Mouse (Mus musculus): ENCODE data around the gene Cog2. TPM values are rescaled to one million over a fixed set of nuclear protein-coding genes. Genes with fewer than 3 reads are reported as not detected.

Cog2 gene
- polyA plus RNA-seq, 1 experiment from 2014 or later, result 37.6 TPM

GRCm38 (mm10) chr8:124530996-124531395, 10.4 kb downstream of the Cog2 start:
- Histone ChIP-seq H3K27ac (ENCODE audit: low read length) (no peak overlapping the region), H3K4me3 (ENCODE audit: low read length) (no peak overlapping the region), H3K9me3 (ENCODE audit: control insufficient read depth, low read length) (no peaks in the 10 kb centered on the region), H3K4me2 (ENCODE audit: low read depth, low read length) (no peak overlapping the region), H3K9ac (ENCODE audit: low read depth, low read length) (no peak overlapping the region), H3K27me3 (replicated peaks; ENCODE audit: control insufficient read depth, insufficient read depth, low read length) (no peaks in the 10 kb centered on the region), H3K36me3 (ENCODE audit: control insufficient read depth, insufficient read depth, low read length) (peaks cover 24% of the 10 kb centered on the region), H3K4me1 (ENCODE audit: control insufficient read depth, insufficient read depth, low read length) (no peaks in the 10 kb centered on the region)
- no peak for ATAC-seq
- 89% methylated on average over 4 of the region's 4 CpGs for WGBS

- no peak overlapping the region for H3K9ac ChIP-seq (ENCODE audit: low read depth, low read length)
- no peak overlapping the region for H3K4me3 ChIP-seq (ENCODE audit: low read length)
- WGBS, result 87% methylated on average over 3 of the region's 3 CpGs
- H3K27ac ChIP-seq (ENCODE audit: low read length), result no peak overlapping the region
- no peaks in the 10 kb centered on the region for H3K4me1 ChIP-seq (ENCODE audit: control insufficient read depth, insufficient read depth, low read length)
- no peak for ATAC-seq
- no peaks in the 10 kb centered on the region for H3K27me3 ChIP-seq (replicated peaks; ENCODE audit: control insufficient read depth, insufficient read depth, low read length)
- no peaks in the 10 kb centered on the region for H3K9me3 ChIP-seq (ENCODE audit: control insufficient read depth, low read length)
- H3K36me3 ChIP-seq (ENCODE audit: control insufficient read depth, insufficient read depth, low read length), result peaks cover 25% of the 10 kb centered on the region
- H3K4me2 ChIP-seq (ENCODE audit: low read depth, low read length), result no peak overlapping the region
Measured at GRCm38 (mm10) chr8:124532626-124533025, 12.1 kb downstream of the Cog2 start.

GRCm38 (mm10) chr8:124535451-124535850, 14.9 kb downstream of the Cog2 start:
- H3K9me3 ChIP-seq (ENCODE audit: control insufficient read depth, low read length), result no peaks in the 10 kb centered on the region
- H3K4me1 ChIP-seq (ENCODE audit: control insufficient read depth, insufficient read depth, low read length), result peaks cover 3% of the 10 kb centered on the region; the same call in 1 of the 2 replicates
- no peaks in the 10 kb centered on the region for H3K27me3 ChIP-seq (replicated peaks; ENCODE audit: control insufficient read depth, insufficient read depth, low read length)
- peaks cover 27% of the 10 kb centered on the region for H3K36me3 ChIP-seq (ENCODE audit: control insufficient read depth, insufficient read depth, low read length)
- no peak overlapping the region for H3K4me2 ChIP-seq (ENCODE audit: low read depth, low read length)
- ATAC-seq, result no peak
- 88% methylated on average over 5 of the region's 5 CpGs for WGBS
- H3K27ac ChIP-seq (ENCODE audit: low read length), result no peak overlapping the region
- H3K4me3 ChIP-seq (ENCODE audit: low read length), result no peak overlapping the region
- H3K9ac ChIP-seq (ENCODE audit: low read depth, low read length), result no peak overlapping the region

GRCm38 (mm10) chr8:124540906-124541305, 20.3 kb downstream of the Cog2 start:
- Histone ChIP-seq H3K27ac (ENCODE audit: low read length) (no peak overlapping the region), H3K4me1 (ENCODE audit: control insufficient read depth, insufficient read depth, low read length) (peaks cover 9% of the 10 kb centered on the region; the same call in 1 of the 2 replicates), H3K9me3 (ENCODE audit: control insufficient read depth, low read length) (no peaks in the 10 kb centered on the region), H3K4me2 (ENCODE audit: low read depth, low read length) (no peak overlapping the region), H3K36me3 (ENCODE audit: control insufficient read depth, insufficient read depth, low read length) (peaks cover 45% of the 10 kb centered on the region), H3K4me3 (ENCODE audit: low read length) (no peak overlapping the region), H3K27me3 (replicated peaks; ENCODE audit: control insufficient read depth, insufficient read depth, low read length) (no peaks in the 10 kb centered on the region), H3K9ac (ENCODE audit: low read depth, low read length) (no peak overlapping the region)
- 71% methylated on average over 12 of the region's 12 CpGs for WGBS
- peak; percentile 90 for ATAC-seq

- H3K27ac ChIP-seq (ENCODE audit: low read length), result no peak overlapping the region
- peaks cover 9% of the 10 kb centered on the region; the same call in 1 of the 2 replicates for H3K4me1 ChIP-seq (ENCODE audit: control insufficient read depth, insufficient read depth, low read length)
- WGBS, result 98% methylated on average over 4 of the region's 4 CpGs
- no peak overlapping the region for H3K4me2 ChIP-seq (ENCODE audit: low read depth, low read length)
- peaks cover 43% of the 10 kb centered on the region for H3K36me3 ChIP-seq (ENCODE audit: control insufficient read depth, insufficient read depth, low read length)
- H3K27me3 ChIP-seq (replicated peaks; ENCODE audit: control insufficient read depth, insufficient read depth, low read length), result no peaks in the 10 kb centered on the region
- no peaks in the 10 kb centered on the region for H3K9me3 ChIP-seq (ENCODE audit: control insufficient read depth, low read length)
- no peak for ATAC-seq
- no peak overlapping the region for H3K9ac ChIP-seq (ENCODE audit: low read depth, low read length)
- H3K4me3 ChIP-seq (ENCODE audit: low read length), result no peak overlapping the region
Measured at GRCm38 (mm10) chr8:124542001-124542400, 21.4 kb downstream of the Cog2 start.

GRCm38 (mm10) chr8:124543272-124543671, 22.7 kb downstream of the Cog2 start:
- no peak for ATAC-seq
- WGBS, result 94% methylated on average over 5 of the region's 5 CpGs

GRCm38 (mm10) chr8:124546371-124546770, 25.8 kb downstream of the Cog2 start:
- Histone ChIP-seq H3K4me1 (ENCODE audit: control insufficient read depth, insufficient read depth, low read length) (no peaks in the 10 kb centered on the region), H3K9ac (ENCODE audit: low read depth, low read length) (no peak overlapping the region), H3K9me3 (ENCODE audit: control insufficient read depth, low read length) (no peaks in the 10 kb centered on the region), H3K36me3 (ENCODE audit: control insufficient read depth, insufficient read depth, low read length) (peaks cover 51% of the 10 kb centered on the region), H3K4me2 (ENCODE audit: low read depth, low read length) (no peak overlapping the region), H3K4me3 (ENCODE audit: low read length) (no peak overlapping the region), H3K27ac (ENCODE audit: low read length) (no peak overlapping the region), H3K27me3 (replicated peaks; ENCODE audit: control insufficient read depth, insufficient read depth, low read length) (no peaks in the 10 kb centered on the region)
- ATAC-seq, result no peak
- 88% methylated on average over 6 of the region's 6 CpGs for WGBS

More at GRCm38 (mm10) chr8:124543272-124543671, 22.7 kb downstream of the Cog2 start:
- peaks cover 43% of the 10 kb centered on the region for H3K36me3 ChIP-seq (ENCODE audit: control insufficient read depth, insufficient read depth, low read length)
- H3K27ac ChIP-seq (ENCODE audit: low read length), result no peak overlapping the region
- no peak overlapping the region for H3K9ac ChIP-seq (ENCODE audit: low read depth, low read length)
- no peak overlapping the region for H3K4me2 ChIP-seq (ENCODE audit: low read depth, low read length)
- H3K4me1 ChIP-seq (ENCODE audit: control insufficient read depth, insufficient read depth, low read length), result peaks cover 9% of the 10 kb centered on the region; the same call in 1 of the 2 replicates
- H3K27me3 ChIP-seq (replicated peaks; ENCODE audit: control insufficient read depth, insufficient read depth, low read length), result no peaks in the 10 kb centered on the region
- no peaks in the 10 kb centered on the region for H3K9me3 ChIP-seq (ENCODE audit: control insufficient read depth, low read length)
- no peak overlapping the region for H3K4me3 ChIP-seq (ENCODE audit: low read length)

GRCm38 (mm10) chr8:124546815-124547214, 26.2 kb downstream of the Cog2 start:
- ATAC-seq, result no peak
- Histone ChIP-seq H3K27me3 (replicated peaks; ENCODE audit: control insufficient read depth, insufficient read depth, low read length) (no peaks in the 10 kb centered on the region), H3K36me3 (ENCODE audit: control insufficient read depth, insufficient read depth, low read length) (peaks cover 49% of the 10 kb centered on the region), H3K4me3 (ENCODE audit: low read length) (no peak overlapping the region), H3K4me2 (ENCODE audit: low read depth, low read length) (no peak overlapping the region), H3K9ac (ENCODE audit: low read depth, low read length) (no peak overlapping the region), H3K9me3 (ENCODE audit: control insufficient read depth, low read length) (no peaks in the 10 kb centered on the region), H3K4me1 (ENCODE audit: control insufficient read depth, insufficient read depth, low read length) (no peaks in the 10 kb centered on the region), H3K27ac (ENCODE audit: low read length) (no peak overlapping the region)
- 89% methylated on average over 7 of the region's 7 CpGs for WGBS

GRCm38 (mm10) chr8:124547269-124547668, 26.7 kb downstream of the Cog2 start:
- WGBS, result 38% methylated on average over 11 of the region's 11 CpGs
- Histone ChIP-seq H3K36me3 (ENCODE audit: control insufficient read depth, insufficient read depth, low read length) (peaks cover 47% of the 10 kb centered on the region), H3K4me1 (ENCODE audit: control insufficient read depth, insufficient read depth, low read length) (no peaks in the 10 kb centered on the region), H3K27me3 (replicated peaks; ENCODE audit: control insufficient read depth, insufficient read depth, low read length) (no peaks in the 10 kb centered on the region), H3K4me3 (ENCODE audit: low read length) (no peak overlapping the region), H3K9ac (ENCODE audit: low read depth, low read length) (no peak overlapping the region), H3K9me3 (ENCODE audit: control insufficient read depth, low read length) (no peaks in the 10 kb centered on the region), H3K4me2 (ENCODE audit: low read depth, low read length) (no peak overlapping the region), H3K27ac (ENCODE audit: low read length) (no peak overlapping the region)
- no peak for ATAC-seq

GRCm38 (mm10) chr8:124548187-124548586, 27.6 kb downstream of the Cog2 start:
- no peak overlapping the region for H3K4me3 ChIP-seq (ENCODE audit: low read length)
- H3K9ac ChIP-seq (ENCODE audit: low read depth, low read length), result no peak overlapping the region
- no peak for ATAC-seq
- H3K27me3 ChIP-seq (replicated peaks; ENCODE audit: control insufficient read depth, insufficient read depth, low read length), result no peaks in the 10 kb centered on the region
- 75% methylated on average over 1 of the region's 1 CpGs for WGBS
- peaks cover 44% of the 10 kb centered on the region for H3K36me3 ChIP-seq (ENCODE audit: control insufficient read depth, insufficient read depth, low read length)
- H3K9me3 ChIP-seq (ENCODE audit: control insufficient read depth, low read length), result no peaks in the 10 kb centered on the region
- H3K27ac ChIP-seq (ENCODE audit: low read length), result no peak overlapping the region
- H3K4me1 ChIP-seq (ENCODE audit: control insufficient read depth, insufficient read depth, low read length), result no peaks in the 10 kb centered on the region
- no peak overlapping the region for H3K4me2 ChIP-seq (ENCODE audit: low read depth, low read length)

Measured in intestine, embryonic 16.5 days (tissue).